Mouse (Mus musculus) cortical plate, adult 2 months (tissue): ENCODE measurements at regions not wholly inside any gene's neighbourhood (a gene's known extent, or its start where the extent isn't known, plus 50 kb on each side); places are given as distances from the start of the nearest gene placed in this dataset.

Experiments used
- CTCF ChIP-seq: fragments of 200-500 bp; IDR thresholded peaks from 2 replicates; pipeline ENCODE4 v1.5.1; 2011; ENCODE audit warnings: mild to moderate bottlenecking, control low read depth, low read length; ENCODE audit not compliant: insufficient read depth; ENCODE audit errors: extremely low read depth
- POLR2A ChIP-seq: fragments of 200-500 bp; IDR thresholded peaks from 2 replicates; pipeline ENCODE4 v1.6.1; 2011; ENCODE audit warnings: mild to moderate bottlenecking, low read length, control low read depth; ENCODE audit not compliant: insufficient read depth; ENCODE audit errors: extremely low read depth

GRCm38 (mm10) chr2:92860502-92861197 lies 54.2 kb upstream of the Syt13 start:
- TF ChIP-seq CTCF (no peak), POLR2A (no peak)
